Mouse (Mus musculus) kidney, adult 2 months (tissue): Measurements from ENCODE around the gene Ifrd2.

ENCODE experiments used
- CTCF ChIP-seq: fragments of 200-500 bp; conservative IDR thresholded peaks from 2 replicates; pipeline ENCODE4 v1.5.1; 2011; ENCODE audit warnings: low read depth, mild to moderate bottlenecking, control low read depth, low read length, moderate library complexity, mixed read lengths; ENCODE audit not compliant: insufficient read depth, insufficient read length
- POLR2A ChIP-seq: fragments of 200-500 bp; IDR thresholded peaks from one replicate; pipeline ENCODE4 v1.6.1; 2011; ENCODE audit warnings: low read depth, low read length, control low read depth

GRCm38 (mm10) chr9:107554319-107554825 lies 33.1 kb upstream of the Ifrd2 start:
- TF ChIP-seq CTCF (no peak), POLR2A (peak; percentile 62)
